Mouse (Mus musculus): ENCODE results near the gene Pik3r5.

Pik3r5 gene

GRCm38 (mm10) chr11:68400727-68401219 is 31.1 kb upstream of the Pik3r5 start, which contains the start of gene Ntn1:
Ntn1 (minus strand) TSS chr11:68400823.
- no peak for DNase-seq (ENCODE audit: low read depth, low spot score)

- DNase-seq (ENCODE audit: low read depth, low spot score) = no peak
Measured at GRCm38 (mm10) chr11:68401428-68401827, 30.5 kb upstream of the Pik3r5 start.

GRCm38 (mm10) chr11:68404185-68404584 is 27.7 kb upstream of the Pik3r5 start:
- DNase-seq (ENCODE audit: low read depth, low spot score) = peak; percentile 40

DNA sequence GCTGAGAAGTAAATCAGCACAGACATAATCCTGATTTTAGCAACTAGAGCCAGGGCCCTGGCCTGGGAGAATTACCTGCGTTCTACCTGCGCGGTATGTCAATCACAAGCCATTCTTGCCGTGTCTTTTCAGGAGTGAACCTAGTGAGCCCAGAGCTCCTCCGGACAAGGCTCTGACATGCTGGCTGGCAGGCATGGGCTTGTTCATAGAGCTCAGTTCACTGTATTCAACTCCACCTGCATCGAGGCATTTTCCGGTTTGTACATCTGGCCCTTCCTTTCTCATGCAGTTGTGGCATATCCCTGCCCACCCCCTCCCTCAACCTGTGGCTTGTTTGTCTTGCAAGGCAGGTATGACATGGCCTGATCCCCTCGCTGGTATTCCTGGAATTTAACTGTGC is 26.3 kb upstream of the Pik3r5 start:
- no peak for DNase-seq (ENCODE audit: low read depth, low spot score)

DNA sequence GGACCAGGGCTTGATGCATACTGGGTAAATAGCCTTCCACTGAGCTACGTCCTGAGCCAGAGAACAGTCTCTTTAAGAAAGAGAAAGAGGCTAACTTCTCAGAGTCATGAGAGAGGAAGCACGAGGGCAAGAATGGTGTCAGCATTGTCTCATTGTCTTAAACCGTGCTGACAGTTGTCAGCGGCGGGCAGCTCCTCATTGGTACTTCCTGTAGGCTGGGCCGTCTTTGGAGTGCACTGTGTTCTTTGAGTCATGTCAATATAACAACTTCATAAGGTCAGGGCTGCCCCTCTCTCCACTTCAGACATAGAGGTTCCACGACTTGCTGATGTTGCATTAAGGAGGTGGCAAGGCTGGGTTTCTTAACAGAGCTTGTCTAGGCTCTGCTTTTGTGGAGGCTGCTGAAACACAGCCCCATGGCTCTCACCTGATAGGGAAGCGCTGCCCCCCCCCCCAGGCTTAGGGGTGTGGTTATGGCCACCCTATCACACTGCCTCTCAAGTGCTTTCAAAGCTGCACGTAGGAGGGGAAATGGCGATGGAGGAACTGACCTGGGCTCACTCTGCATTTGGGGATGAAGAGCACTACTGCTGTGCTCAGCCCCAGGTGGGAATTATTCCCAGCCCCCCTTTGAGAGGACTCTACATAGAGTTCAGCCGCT is 24.5 kb upstream of the Pik3r5 start:
- DNase-seq (ENCODE audit: low read depth, low spot score) = no peak

DNA sequence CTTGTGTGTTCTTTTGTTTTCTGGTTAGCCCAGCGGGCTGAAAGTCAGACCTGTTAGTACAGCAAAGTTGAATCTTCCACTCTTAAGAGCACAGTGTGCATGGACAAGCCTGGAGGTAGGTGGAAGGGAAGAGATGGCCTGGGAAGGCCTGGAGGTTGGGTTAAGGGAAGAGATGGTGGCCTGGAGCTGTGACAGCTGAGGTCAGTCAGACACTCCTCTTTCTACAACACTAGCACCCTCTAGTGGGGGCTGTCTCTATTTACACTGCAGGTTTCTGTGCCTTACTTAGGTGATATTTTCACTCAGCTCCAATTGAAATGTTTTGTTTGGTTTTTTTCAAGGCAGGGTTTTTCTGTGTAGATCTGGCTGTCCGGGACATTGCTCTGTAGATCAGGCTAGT is 23.8 kb upstream of the Pik3r5 start:
- peak; percentile 59 for DNase-seq (ENCODE audit: low read depth, low spot score)

DNA sequence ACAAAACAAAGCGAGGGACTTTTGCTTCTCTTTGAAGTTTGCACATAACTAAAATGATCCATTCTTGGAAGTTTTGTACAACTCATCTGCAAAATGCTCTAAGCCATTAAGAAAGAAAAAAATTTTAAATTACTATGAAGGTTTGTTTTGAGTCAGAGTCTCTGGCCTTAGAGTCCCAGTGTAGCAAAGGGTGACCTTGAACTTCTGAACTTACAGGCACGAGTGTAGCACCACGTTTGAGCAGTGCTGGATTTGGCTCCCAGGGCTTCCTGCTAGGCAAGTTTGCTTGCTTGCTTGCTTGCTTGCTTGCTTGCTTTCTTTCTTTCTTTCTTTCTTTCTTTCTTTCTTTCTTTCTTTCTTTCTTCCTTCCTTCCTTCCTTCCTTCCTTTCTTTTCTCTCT is 14.9 kb upstream of the Pik3r5 start:
- DNase-seq (ENCODE audit: low read depth, low spot score) = no peak

DNA sequence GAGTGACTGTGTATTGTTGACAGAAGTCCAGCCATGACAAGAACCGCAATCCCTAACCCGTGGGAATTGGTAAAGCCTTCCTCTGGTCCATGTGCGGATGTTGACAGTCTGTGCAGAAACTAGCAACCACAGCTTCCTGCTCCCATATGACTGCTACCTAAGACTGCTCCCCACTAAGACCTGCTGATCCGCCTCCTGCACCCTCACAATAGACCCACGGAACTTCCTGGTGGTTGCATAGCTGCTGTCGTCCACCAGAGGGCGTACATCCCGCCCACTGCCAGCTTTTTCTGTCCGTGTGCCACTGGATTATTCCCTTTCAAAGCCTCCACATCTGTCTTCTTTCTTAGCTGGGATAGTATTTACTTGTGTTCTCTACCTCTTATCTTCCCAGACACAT is 14.1 kb upstream of the Pik3r5 start:
- DNase-seq (ENCODE audit: low read depth, low spot score) = peak; percentile 55

DNA sequence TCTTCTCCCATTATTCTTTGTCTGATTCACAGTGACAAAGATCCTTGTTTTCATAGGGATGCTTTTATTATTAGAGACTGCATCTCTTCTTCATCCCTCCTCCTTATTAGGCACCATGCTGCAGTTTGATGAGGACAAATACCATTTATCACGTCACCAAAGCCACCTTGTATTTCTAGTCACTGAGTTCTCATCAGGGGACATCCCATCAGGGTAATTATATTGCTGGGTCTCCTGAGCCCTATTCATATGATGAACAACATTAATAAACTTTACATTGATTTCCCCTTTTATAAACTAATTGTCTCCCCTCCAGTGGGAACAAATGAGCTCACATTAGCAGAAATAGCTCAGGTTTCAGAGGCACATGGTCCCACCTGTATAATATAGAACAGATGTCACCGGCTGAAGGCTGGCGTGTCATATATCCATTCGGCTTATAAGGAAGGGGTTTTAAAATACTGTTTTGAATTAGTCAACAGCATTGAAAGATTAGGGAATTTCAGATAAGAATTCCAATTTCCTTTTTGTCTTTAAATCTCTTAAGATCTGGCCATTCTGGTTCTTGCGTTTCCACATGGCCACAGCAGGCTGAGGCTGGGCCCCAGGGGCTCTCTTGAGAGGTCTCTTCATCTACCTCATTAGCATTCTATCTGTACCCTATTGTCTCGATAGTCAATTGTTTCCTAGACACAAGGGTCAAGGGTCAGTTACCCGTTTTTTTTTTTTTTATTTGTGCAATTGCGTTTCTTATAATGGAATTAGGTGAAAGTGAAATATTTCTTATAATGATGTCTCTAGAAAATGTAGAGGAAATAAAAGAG is 6.2 kb upstream of the Pik3r5 start:
- DNase-seq (ENCODE audit: low read depth, low spot score) = no peak

GRCm38 (mm10) chr11:68427083-68427570 is 4.8 kb upstream of the Pik3r5 start:
- DNase-seq (ENCODE audit: low read depth, low spot score) = no peak

DNA sequence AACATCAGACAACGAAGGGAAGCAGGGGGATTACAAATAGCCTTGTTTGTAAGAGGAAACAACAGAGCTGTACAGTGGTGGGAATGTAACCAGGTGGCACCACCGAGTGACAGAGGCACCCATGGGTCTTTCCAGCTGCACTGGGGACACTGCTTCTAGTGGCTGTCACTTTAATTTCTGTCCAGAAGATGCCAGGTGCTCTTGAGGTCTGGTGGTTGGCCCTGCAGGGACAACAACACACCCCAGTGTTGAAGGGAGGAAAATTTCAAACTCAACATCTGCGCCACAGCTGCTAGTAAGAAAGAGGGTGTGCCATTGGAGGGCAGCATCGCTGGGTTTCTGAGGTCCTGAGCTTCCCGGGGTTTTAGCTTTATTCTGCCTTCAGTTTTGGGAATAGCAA is 1.3 kb upstream of the Pik3r5 start:
- peak; percentile 79 for DNase-seq (ENCODE audit: low read depth, low spot score)

DNA sequence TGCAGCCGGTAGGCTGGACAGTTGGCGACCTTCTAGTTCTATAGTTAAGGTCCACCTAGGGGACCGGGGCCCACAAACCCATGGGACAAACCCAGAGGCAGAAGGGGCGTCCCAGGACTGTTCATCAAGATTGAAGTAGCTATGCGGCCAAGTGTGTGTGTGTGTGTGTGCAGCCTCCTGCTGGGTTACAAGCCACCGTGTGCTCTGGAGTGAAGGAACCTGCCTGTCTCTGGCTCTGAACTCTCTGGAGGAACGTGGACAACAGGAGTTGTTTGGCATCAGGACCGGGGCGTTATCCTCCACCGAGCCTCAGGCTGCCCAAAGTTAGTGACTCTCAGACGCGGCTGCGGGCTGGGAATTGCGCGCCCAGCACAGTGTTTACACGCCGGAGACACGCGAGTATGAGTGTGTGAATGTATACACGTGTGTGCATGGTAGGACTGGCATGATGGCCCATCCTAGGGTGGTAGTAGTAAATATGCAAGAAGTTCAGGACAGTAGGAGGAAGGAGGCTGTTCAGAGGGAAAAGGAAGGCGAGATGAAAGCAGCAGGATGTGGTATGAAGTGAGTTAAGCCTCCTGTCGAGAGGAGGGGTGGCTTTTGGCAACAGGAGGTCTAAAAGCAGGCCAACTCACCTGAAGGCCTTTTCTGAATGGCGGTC is 570 bp downstream of the Pik3r5 start:
- DNase-seq (ENCODE audit: low read depth, low spot score) = no peak

DNA sequence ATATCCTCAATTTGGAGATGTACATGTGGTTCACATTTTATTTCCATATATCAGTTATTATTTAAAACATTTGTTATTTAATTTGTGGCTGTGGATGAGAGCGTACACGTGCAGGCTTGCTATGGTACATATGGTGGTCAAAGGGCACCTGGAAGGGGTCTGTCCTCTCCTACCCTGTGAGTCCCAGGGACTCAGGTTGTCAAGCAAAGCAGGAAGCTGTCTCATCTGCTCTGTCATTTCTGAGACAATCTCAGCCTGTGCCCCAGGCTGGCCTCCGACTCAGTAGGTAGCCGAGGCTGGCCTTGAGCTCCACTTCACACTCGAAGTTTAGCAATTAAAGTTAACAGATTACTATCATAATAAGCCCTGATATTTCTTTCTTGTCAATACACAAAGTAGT is 1.6 kb downstream of the Pik3r5 start:
- no peak for DNase-seq (ENCODE audit: low read depth, low spot score)

DNA sequence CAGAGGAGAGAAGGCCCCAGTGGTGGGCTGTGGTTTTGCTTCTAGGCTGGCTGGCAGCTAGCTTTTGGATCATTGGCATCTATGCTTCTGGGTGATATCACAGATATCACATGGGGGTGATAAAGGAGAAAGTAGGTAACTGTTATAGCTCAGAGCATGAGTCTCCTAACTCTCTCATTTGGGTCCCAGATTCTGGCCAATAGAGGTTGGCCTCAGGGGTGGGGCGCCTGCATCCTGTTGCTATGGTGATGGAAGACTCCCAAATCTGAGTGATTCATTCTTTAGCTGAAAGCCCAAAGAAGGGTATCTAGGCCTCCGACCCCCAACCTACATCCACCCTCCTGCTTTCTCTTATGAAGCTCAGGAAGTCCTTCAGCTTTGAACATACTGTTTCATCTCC is 2.8 kb downstream of the Pik3r5 start:
- DNase-seq (ENCODE audit: low read depth, low spot score) = no peak

DNA sequence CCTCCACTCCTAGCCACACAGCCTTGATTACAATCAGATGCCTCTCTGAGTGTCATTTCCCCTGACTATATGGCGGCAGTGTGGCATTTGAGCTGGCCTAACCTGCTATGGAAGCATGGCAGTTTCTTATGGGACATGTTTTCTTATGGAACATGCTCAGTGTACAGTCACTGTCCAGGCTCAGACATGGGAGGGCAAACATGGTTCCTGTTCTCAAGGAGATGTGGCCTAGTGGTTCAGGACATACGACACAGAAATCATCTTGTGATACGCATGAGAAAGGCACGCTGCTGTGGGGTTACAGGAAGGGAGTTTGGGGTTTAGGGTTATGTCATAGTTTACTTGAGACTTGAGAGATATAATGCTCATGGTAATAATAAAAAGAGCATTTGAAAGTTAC is 3.7 kb downstream of the Pik3r5 start:
- no peak for DNase-seq (ENCODE audit: low read depth, low spot score)

DNA sequence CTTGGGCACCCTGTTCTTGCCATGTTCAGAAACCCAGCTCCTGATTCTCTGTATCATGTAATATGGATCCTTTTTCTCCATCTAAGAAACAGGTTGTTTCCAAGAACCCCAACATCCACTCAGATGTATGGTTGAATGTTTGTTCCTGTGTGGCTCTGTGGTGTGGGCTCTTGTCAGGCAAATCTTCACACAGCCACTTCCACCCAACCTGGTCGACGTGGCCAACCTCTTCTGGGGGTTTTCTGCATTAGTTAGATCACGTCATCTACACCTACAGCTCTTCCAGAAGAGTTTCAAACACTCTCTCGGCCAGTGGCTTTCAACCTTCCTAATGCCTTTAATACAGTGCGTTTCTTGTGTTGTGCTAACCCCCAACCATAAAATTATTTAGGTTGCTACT is 4.5 kb downstream of the Pik3r5 start:
- no peak for DNase-seq (ENCODE audit: low read depth, low spot score)

- no peak for DNase-seq (ENCODE audit: low read depth, low spot score)
Measured at GRCm38 (mm10) chr11:68440100-68440499, 8.2 kb downstream of the Pik3r5 start.

- DNase-seq (ENCODE audit: low read depth, low spot score) = no peak
Measured at GRCm38 (mm10) chr11:68440965-68441364, 9.0 kb downstream of the Pik3r5 start.

GRCm38 (mm10) chr11:68442346-68442745 is 10.4 kb downstream of the Pik3r5 start:
- DNase-seq (ENCODE audit: low read depth, low spot score) = no peak

- no peak for DNase-seq (ENCODE audit: low read depth, low spot score)
Measured at GRCm38 (mm10) chr11:68442983-68443638, 11.2 kb downstream of the Pik3r5 start.

DNA sequence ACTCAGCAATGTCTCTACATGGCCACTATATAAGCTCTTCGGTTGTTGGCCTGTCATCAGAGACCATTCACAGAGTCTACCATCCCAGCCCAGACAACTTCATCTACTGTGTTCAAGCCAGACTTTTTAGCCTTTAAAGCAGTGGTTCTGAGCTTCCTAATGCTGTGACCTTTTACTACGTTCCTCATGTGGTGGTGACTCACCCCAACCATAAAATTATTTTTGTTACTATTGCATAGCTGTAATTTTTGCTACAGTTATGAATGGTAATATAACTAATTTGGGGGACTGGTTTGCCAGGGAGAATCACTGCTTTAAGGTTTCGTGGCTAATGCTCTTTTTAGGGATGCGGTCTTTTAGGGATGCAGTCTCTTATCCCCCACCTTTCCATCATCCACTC is 14.0 kb downstream of the Pik3r5 start:
- DNase-seq (ENCODE audit: low read depth, low spot score) = no peak

- DNase-seq (ENCODE audit: low read depth, low spot score) = no peak
Measured at GRCm38 (mm10) chr11:68446547-68446946, 14.6 kb downstream of the Pik3r5 start.

Data from A20 (cell line).